Comparison of ENCODE assay signal across 13 mouse cellular contexts in the genomic region with DNA sequence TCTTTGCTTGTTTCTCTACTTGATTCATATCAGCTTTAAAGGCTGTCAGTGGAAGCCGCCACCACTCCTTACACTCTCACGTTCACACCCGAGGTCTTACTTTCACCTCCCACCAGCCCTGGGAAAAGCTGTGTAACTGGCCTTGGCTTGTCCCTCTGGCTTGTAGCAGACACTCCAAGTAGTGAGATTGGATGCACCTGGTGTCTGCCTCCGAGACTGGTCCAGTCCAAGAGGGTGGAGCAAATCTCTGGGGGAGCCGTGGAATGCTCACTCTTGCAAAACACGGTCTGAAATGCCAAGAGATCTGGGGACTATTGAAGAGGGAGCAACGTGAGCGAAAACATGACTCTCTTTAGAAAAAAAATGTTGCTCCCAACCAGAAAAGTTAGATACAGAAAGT.
DNase-seq lines count a peak whose midpoint lies in the region; ATAC-seq and TF ChIP-seq lines count a peak whose summit lies in the region.
"Had no signal": no experiment of that assay in that cellular context is flagged by ENCODE, and none has a peak within 500 bp of the region (broad histone marks: within the 10 kb centered on the region; RNA-seq: fewer than 3 reads in every experiment).

No protein-coding gene starts in this region.

- H3K9me3 ChIP-seq in heart, embryonic 12.5 days (replicated peaks), result no peaks in the 10 kb centered on the region
- H3K9me3 ChIP-seq in intestine, embryonic 15.5 days, result no peaks in the 10 kb centered on the region
- H3K9me3 ChIP-seq in lung, embryonic 16.5 days (ENCODE audit: control insufficient read depth, low read length), result no peaks in the 10 kb centered on the region
- H3K9me3 ChIP-seq in midbrain, embryonic 11.5 days (ENCODE audit: control insufficient read depth, low read length), result no peaks in the 10 kb centered on the region
- H3K9me3 ChIP-seq: hindbrain, embryonic 12.5 days; neural tube, embryonic 15.5 days had no signal

- WGBS in heart, adult 2 months, result 63% methylated on average over 8 of the region's 8 CpGs
- WGBS in heart, embryonic 12.5 days, result 61% methylated on average over 8 of the region's 8 CpGs
- WGBS in intestine, embryonic 15.5 days, result 42% methylated on average over 8 of the region's 8 CpGs
- 35% methylated on average over 8 of the region's 8 CpGs for WGBS in lung, embryonic 16.5 days
- WGBS in thymus, adult 2 months, result 84% methylated on average over 8 of the region's 8 CpGs
- 84% methylated on average over 8 of the region's 8 CpGs for WGBS in midbrain, embryonic 11.5 days

- no peaks in the 10 kb centered on the region for H3K4me1 ChIP-seq in heart, adult 2 months (ENCODE audit: control insufficient read depth, insufficient read depth, low read length)
- peaks cover 8% of the 10 kb centered on the region for H3K4me1 ChIP-seq in heart, embryonic 12.5 days (replicated peaks)
- peaks cover 3% of the 10 kb centered on the region; the same call in 1 of the 2 replicates for H3K4me1 ChIP-seq in intestine, embryonic 15.5 days (replicated peaks)
- H3K4me1 ChIP-seq in lung, embryonic 16.5 days (replicated peaks; ENCODE audit: control insufficient read depth, insufficient read depth, low read length), result 0 out of 2 replicates have a peak, but pooled peaks cover 5% of the 10 kb centered on the region
- peaks cover 32% of the 10 kb centered on the region for H3K4me1 ChIP-seq in thymus, adult 2 months (replicated peaks; ENCODE audit: control insufficient read depth, insufficient read depth, low read length)
- peaks cover 3% of the 10 kb centered on the region for H3K4me1 ChIP-seq in midbrain, embryonic 11.5 days (ENCODE audit: control insufficient read depth, insufficient read depth, low read length)

- no peak for TF ChIP-seq CTCF in heart, adult 2 months (IDR thresholded peaks at IDR 0.05)
- no peak for TF ChIP-seq CTCF in thymus, adult 2 months (IDR thresholded peaks at IDR 0.05; ENCODE audit: borderline replicate concordance, control insufficient read depth, extremely low read depth, insufficient read depth, low read length, poor library complexity)

- no peak for ATAC-seq in heart, embryonic 12.5 days (ENCODE audit: insufficient number of reproducible peaks, low FRiP score)
- peak; percentile 71 for ATAC-seq in intestine, embryonic 15.5 days
- ATAC-seq in lung, embryonic 16.5 days (ENCODE audit: low read depth), result peak; percentile 89
- ATAC-seq in megakaryocyte progenitor cell, adult 5-6 weeks (replicated peaks; ENCODE audit: poor library complexity), result no peak
- ATAC-seq in midbrain, embryonic 11.5 days (ENCODE audit: low FRiP score), result no peak

- no peak overlapping the region for H3K9ac ChIP-seq in heart, adult 2 months (ENCODE audit: low read depth, low read length)
- H3K9ac ChIP-seq in heart, embryonic 12.5 days, result no peak overlapping the region
- no peak overlapping the region for H3K9ac ChIP-seq in intestine, embryonic 15.5 days
- H3K9ac ChIP-seq in lung, embryonic 16.5 days (ENCODE audit: low read length), result no peak overlapping the region
- no peak overlapping the region for H3K9ac ChIP-seq in midbrain, embryonic 11.5 days (ENCODE audit: low read length)
- H3K9ac ChIP-seq: hindbrain, embryonic 12.5 days; neural tube, embryonic 15.5 days had no signal

- H3K4me2 ChIP-seq in heart, embryonic 12.5 days, result no peak overlapping the region
- H3K4me2 ChIP-seq in intestine, embryonic 15.5 days (replicated peaks), result no peak overlapping the region
- H3K4me2 ChIP-seq in lung, embryonic 16.5 days (ENCODE audit: low read depth, low read length), result no peak overlapping the region
- H3K4me2 ChIP-seq in midbrain, embryonic 11.5 days, result no peak overlapping the region
- H3K4me2 ChIP-seq: hindbrain, embryonic 12.5 days; neural tube, embryonic 15.5 days had no signal

- peak; percentile 69 to 81 for DNase-seq in heart, adult 2 months
- DNase-seq in testis, postnatal 14 days (ENCODE audit: low spot score), result peak; percentile 67
- DNase-seq in thymus, adult 2 months, result no peak
- no peak for DNase-seq in midbrain, embryonic 11.5 days (ENCODE audit: low spot score, missing footprints)
- DNase-seq: cerebellum, adult 9-11 months; left cerebral cortex, postnatal 4 days had no signal

- no peak overlapping the region for H3K27ac ChIP-seq in heart, adult 2 months
- no peak overlapping the region for H3K27ac ChIP-seq in heart, embryonic 12.5 days (ENCODE audit: poor library complexity, severe bottlenecking)
- H3K27ac ChIP-seq in intestine, embryonic 15.5 days, result peak overlapping the region; percentile 41; the same call in 1 of the 2 replicates
- no peak overlapping the region for H3K27ac ChIP-seq in lung, embryonic 16.5 days (ENCODE audit: low read length)
- H3K27ac ChIP-seq in thymus, adult 2 months (ENCODE audit: control insufficient read depth, insufficient read depth, low read length), result no peak overlapping the region
- H3K27ac ChIP-seq in midbrain, embryonic 11.5 days (ENCODE audit: low read depth, low read length), result no peak overlapping the region
- H3K27ac ChIP-seq: hindbrain, embryonic 12.5 days; neural tube, embryonic 15.5 days had no signal

- TF ChIP-seq EP300 in heart, adult 2 months (IDR thresholded peaks at IDR 0.05; ENCODE audit: insufficient read depth, low read depth, low read length), result peak; percentile 48; the same call in 1 of the 2 replicates

- no peak for TF ChIP-seq POLR2A in heart, adult 2 months (IDR thresholded peaks at IDR 0.05; ENCODE audit: insufficient read depth, low read depth, low read length)
- TF ChIP-seq POLR2A in thymus, adult 2 months (IDR thresholded peaks at IDR 0.05; ENCODE audit: control insufficient read depth, extremely low read depth, insufficient read depth, low read length, poor library complexity), result no peak

- H3K36me3 ChIP-seq in heart, adult 2 months (ENCODE audit: control insufficient read depth, insufficient read depth, low read length), result no peaks in the 10 kb centered on the region
- H3K36me3 ChIP-seq in heart, embryonic 12.5 days, result no peaks in the 10 kb centered on the region
- H3K36me3 ChIP-seq in intestine, embryonic 15.5 days, result no peaks in the 10 kb centered on the region
- H3K36me3 ChIP-seq in lung, embryonic 16.5 days (ENCODE audit: control insufficient read depth, insufficient read depth, low read length), result no peaks in the 10 kb centered on the region
- H3K36me3 ChIP-seq in thymus, adult 2 months (ENCODE audit: control insufficient read depth, insufficient read depth, low read length), result no peaks in the 10 kb centered on the region
- H3K36me3 ChIP-seq in midbrain, embryonic 11.5 days (ENCODE audit: control insufficient read depth, insufficient read depth, low read length), result no peaks in the 10 kb centered on the region
- H3K36me3 ChIP-seq: hindbrain, embryonic 12.5 days; neural tube, embryonic 15.5 days had no signal

- intact Hi-C loops in heart, adult 2 months (cut with DNase I), result no loop called here

- H3K27me3 ChIP-seq in heart, adult 2 months (ENCODE audit: control insufficient read depth, insufficient read depth, low read length), result no peaks in the 10 kb centered on the region
- 0 out of 2 replicates have a peak, but pooled peaks cover 4% of the 10 kb centered on the region for H3K27me3 ChIP-seq in heart, embryonic 12.5 days (replicated peaks)
- no peaks in the 10 kb centered on the region for H3K27me3 ChIP-seq in intestine, embryonic 15.5 days (replicated peaks)
- no peaks in the 10 kb centered on the region for H3K27me3 ChIP-seq in lung, embryonic 16.5 days (ENCODE audit: control insufficient read depth, insufficient read depth, low read depth, low read length)
- H3K27me3 ChIP-seq in thymus, adult 2 months (ENCODE audit: control insufficient read depth, insufficient read depth, low read length), result no peaks in the 10 kb centered on the region
- no peaks in the 10 kb centered on the region for H3K27me3 ChIP-seq in midbrain, embryonic 11.5 days (ENCODE audit: control insufficient read depth, insufficient read depth, low read length)
- H3K27me3 ChIP-seq: hindbrain, embryonic 12.5 days; neural tube, embryonic 15.5 days had no signal

- H3K79me2 ChIP-seq in heart, adult 2 months (replicated peaks; ENCODE audit: control insufficient read depth, insufficient read depth, low read length), result no peaks in the 10 kb centered on the region

- H3K4me3 ChIP-seq in heart, adult 2 months, result no peak overlapping the region
- no peak overlapping the region for H3K4me3 ChIP-seq in heart, embryonic 12.5 days
- H3K4me3 ChIP-seq in intestine, embryonic 15.5 days (replicated peaks), result no peak overlapping the region
- no peak overlapping the region for H3K4me3 ChIP-seq in lung, embryonic 16.5 days (ENCODE audit: low read length)
- no peak overlapping the region for H3K4me3 ChIP-seq in thymus, adult 2 months (ENCODE audit: control insufficient read depth, insufficient read depth, low read length)
- H3K4me3 ChIP-seq in midbrain, embryonic 11.5 days (ENCODE audit: low read depth, low read length), result no peak overlapping the region
- H3K4me3 ChIP-seq: erythroblast, embryonic 14.5 days; hindbrain, embryonic 12.5 days; neural tube, embryonic 15.5 days had no signal

Comparison
In these comparisons a context has a peak if more than half of its experiments do, and no peak if none do; other contexts are left out.
1. DNase-seq: peak in heart, adult 2 months (2 of 2) and testis, postnatal 14 days (single experiment); none in thymus, adult 2 months (single experiment) and midbrain, embryonic 11.5 days (single experiment).
2. ATAC-seq: peak in intestine, embryonic 15.5 days (single experiment) and lung, embryonic 16.5 days (single experiment); none in heart, embryonic 12.5 days (single experiment), megakaryocyte progenitor cell, adult 5-6 weeks (single experiment) and midbrain, embryonic 11.5 days (single experiment).